Mouse (Mus musculus) liver, embryonic 14.5 days (tissue): Measurements from ENCODE around the gene Slbp.

ENCODE experiments used
- CTCF ChIP-seq: IDR thresholded peaks from 2 replicates; pipeline ENCODE4 v1.5.1; 2016; ENCODE audit warnings: antibody characterized with exemption, low read depth, control low read depth
- EP300 ChIP-seq: IDR thresholded peaks from 2 replicates; pipeline ENCODE4 v1.6.1; 2016; ENCODE audit warnings: antibody characterized with exemption, low read depth

GRCm38 (mm10) chr5:33701832-33702231, 49.5 kb upstream of the Slbp start:
- TF ChIP-seq CTCF, result no peak
- no peak for TF ChIP-seq EP300
